Mouse (Mus musculus) lung, postnatal 0 days (tissue): Measurements from ENCODE around the gene Mark2.
A peak's percentile ranks its signal among the peaks of the same experiment; 100 is the strongest.

Experiments
- CTCF ChIP-seq: IDR thresholded peaks from 2 replicates; pipeline ENCODE4 v1.5.1; 2016; ENCODE audit warnings: antibody characterized with exemption, mild to moderate bottlenecking
- EP300 ChIP-seq: IDR thresholded peaks from 2 replicates; pipeline ENCODE4 v1.6.1; 2016; ENCODE audit warnings: antibody characterized with exemption, mild to moderate bottlenecking, control low read depth

- TF ChIP-seq EP300 = no peak
- TF ChIP-seq CTCF = 0 out of 2 replicates have a peak, but pooled peaks have one; percentile 1
Observed at GRCm38 (mm10) chr19:7353636-7354035, 12.0 kb upstream of the Mark2 start.
